Mouse (Mus musculus) spleen, adult 2 months (tissue): ENCODE data around the gene Wfdc9. TPM values are rescaled to one million over a fixed set of nuclear protein-coding genes. Genes with fewer than 3 reads are reported as not detected.
"Not testable (repeated sequence)": the region's sequence is repeated elsewhere in the genome, so short reads cannot be mapped to it uniquely, and the experiment has no call there.

Experiments used
- DNase-seq, 2 experiments: peaks; one replicate each; pipeline versions ENCODE4 v3.0.0 to v3.0.0-alpha.2; 2012 to 2021; ENCODE audit warnings: low spot score in 2 of 2, low read depth in 1 of 2
- H3K27ac ChIP-seq: fragments of 200-500 bp; 2 replicates; pipeline ENCODE4 v1.5.1; 2012; ENCODE audit warnings: low read length, inconsistent platforms; ENCODE audit not compliant: insufficient read depth
- H3K27me3 ChIP-seq: fragments of 200-500 bp; 2 replicates; pipeline ENCODE4 v1.6.1; 2012; ENCODE audit warnings: mild to moderate bottlenecking, moderate library complexity, low read length, inconsistent platforms; ENCODE audit not compliant: control insufficient read depth, insufficient read depth
- H3K36me3 ChIP-seq: fragments of 200-500 bp; 2 replicates; pipeline ENCODE4 v1.6.1; 2012; ENCODE audit warnings: mild to moderate bottlenecking, low read length, inconsistent platforms; ENCODE audit not compliant: control insufficient read depth, insufficient read depth
- H3K4me1 ChIP-seq: fragments of 200-500 bp; 2 replicates; pipeline ENCODE4 v1.6.1; 2011; ENCODE audit warnings: inconsistent platforms; ENCODE audit not compliant: control insufficient read depth, insufficient read depth, insufficient read length
- H3K4me3 ChIP-seq: fragments of 200-500 bp; 2 replicates; pipeline ENCODE4 v1.5.1; 2011; ENCODE audit warnings: mild to moderate bottlenecking, inconsistent platforms; ENCODE audit not compliant: insufficient read depth, insufficient read length; ENCODE audit errors: extremely low read depth
- CTCF ChIP-seq: fragments of 200-500 bp; IDR thresholded peaks from 2 replicates; pipeline ENCODE4 v1.5.1; 2011; ENCODE audit warnings: mild to moderate bottlenecking, inconsistent platforms; ENCODE audit not compliant: insufficient read depth, insufficient read length, insufficient replicate concordance; ENCODE audit errors: extremely low read depth
- POLR2A ChIP-seq: fragments of 200-500 bp; IDR thresholded peaks from 2 replicates; pipeline ENCODE4 v1.6.1; 2011; ENCODE audit warnings: low read depth, low read length, inconsistent platforms
- WGBS: fragments of 180-500 bp; shearing (Covaris S2); methylation state at CpG from one replicate; pipeline ENCODE4 v1.1.7; 2018; 5-methylcytosine and 5-hydroxymethylcytosine counted together
- polyA plus RNA-seq: library from polyadenylated mRNA; depleted of rRNA; stranded (reverse); fragments of >200 nt; gene quantifications from 2 replicates; pipeline ENCODE4 v1.2.3, GENCODE M21; 2012

The Wfdc9 gene
- polyA plus RNA-seq, 1 experiment, result not detected

DNA sequence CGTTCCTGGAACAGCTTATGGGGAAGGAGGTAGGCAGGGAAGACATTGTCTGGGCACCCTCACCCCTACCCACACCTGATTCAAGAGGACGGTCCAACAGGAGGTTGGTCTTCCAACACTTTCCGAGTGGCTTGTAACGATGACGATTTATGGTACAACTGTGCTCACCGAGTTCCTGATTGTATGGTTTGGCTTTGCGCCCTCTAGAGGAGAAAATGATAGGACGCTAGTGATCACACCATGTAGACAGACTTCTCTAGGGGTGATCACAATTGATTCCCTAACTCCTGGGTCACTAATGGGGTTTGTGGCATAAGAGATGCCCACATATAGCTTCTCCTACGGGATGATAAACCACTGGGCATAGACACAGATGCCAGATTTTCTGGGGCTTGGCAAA, 21.1 kb downstream of the Wfdc9 start:
- H3K4me1 ChIP-seq, result no peaks in the 10 kb centered on the region
- no peaks in the 10 kb centered on the region for H3K36me3 ChIP-seq
- no peak overlapping the region for H3K4me3 ChIP-seq
- TF ChIP-seq POLR2A, result no peak
- no peaks in the 10 kb centered on the region for H3K27me3 ChIP-seq
- H3K27ac ChIP-seq, result no peak overlapping the region
- 90% methylated on average over 9 of the region's 9 CpGs for WGBS
- no peak for DNase-seq

DNA sequence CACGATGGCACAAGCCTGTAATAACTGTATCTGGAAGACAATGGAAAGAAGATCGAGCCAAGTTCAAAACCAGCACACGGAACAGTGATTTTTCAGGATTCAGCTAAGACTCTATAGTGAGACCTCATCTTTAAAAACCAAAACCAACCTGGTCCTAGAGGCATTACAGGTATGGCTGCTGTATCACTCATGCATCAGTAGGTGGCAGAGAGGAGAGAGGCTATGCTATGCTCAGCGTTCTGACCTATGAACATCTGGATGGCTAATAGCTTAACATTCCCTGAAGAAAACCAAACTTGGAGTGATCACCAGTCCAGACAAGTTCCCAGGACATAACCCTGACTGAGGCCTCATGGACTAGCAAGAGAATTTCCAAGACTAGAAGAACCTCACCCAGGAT, 34.6 kb downstream of the Wfdc9 start:
- Histone ChIP-seq H3K36me3 (no peaks in the 10 kb centered on the region), H3K4me3 (no peak overlapping the region), H3K27me3 (no peaks in the 10 kb centered on the region), H3K4me1 (no peaks in the 10 kb centered on the region), H3K27ac (no peak overlapping the region)
- no peak for DNase-seq
- 65% methylated on average over 4 of the region's 4 CpGs for WGBS
- TF ChIP-seq CTCF (no peak), POLR2A (no peak)

DNA sequence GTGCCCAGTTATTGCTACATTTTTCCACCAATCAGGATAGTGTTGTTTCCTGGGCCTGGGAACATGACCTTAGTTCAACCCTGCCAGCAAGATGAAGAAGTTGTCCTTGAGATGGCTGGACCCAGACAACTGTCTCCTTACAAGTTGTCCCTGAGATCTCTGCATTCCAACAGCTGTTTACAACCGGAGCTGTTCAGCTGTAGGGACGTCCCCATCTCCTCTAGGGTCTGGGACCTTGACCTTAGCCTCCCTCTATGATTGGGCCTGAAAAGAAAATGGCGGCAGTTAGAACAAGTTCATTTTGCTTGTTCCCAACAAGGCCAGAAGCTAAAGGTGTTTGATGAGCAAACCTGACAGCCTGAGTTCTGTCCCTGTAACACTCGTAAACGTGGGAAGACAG, 37.3 kb downstream of the Wfdc9 start:
- no peak for DNase-seq
- Histone ChIP-seq H3K4me1 (no peaks in the 10 kb centered on the region), H3K36me3 (no peaks in the 10 kb centered on the region), H3K27me3 (no peaks in the 10 kb centered on the region), H3K27ac (no peak overlapping the region), H3K4me3 (no peak overlapping the region)
- WGBS, result 84% methylated on average over 5 of the region's 5 CpGs
- TF ChIP-seq POLR2A (no peak), CTCF (no peak)

DNA sequence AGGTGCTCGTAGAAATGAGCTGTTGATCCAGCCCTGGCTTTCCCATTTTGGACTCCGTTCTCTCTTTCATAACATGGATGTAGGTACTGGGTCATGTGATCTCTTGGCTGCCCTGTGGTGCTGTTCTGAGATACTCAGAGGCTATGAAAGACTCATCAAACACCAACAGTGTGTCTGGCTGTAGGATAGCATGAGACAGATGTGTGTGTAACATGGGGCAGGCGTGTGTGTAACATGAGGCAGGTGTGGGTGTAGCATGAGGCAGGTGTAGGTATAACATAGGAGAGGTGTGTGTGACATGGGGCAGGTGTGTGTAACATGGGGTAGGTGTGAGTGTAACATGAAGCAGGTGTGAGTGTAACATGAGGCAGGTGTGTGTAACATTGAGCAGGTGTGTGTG, 41.0 kb downstream of the Wfdc9 start:
- H3K4me1 ChIP-seq, result no peaks in the 10 kb centered on the region
- H3K4me3 ChIP-seq, result no peak overlapping the region
- H3K27ac ChIP-seq, result no peak overlapping the region
- DNase-seq, result no peak
- 83% methylated on average over 3 of the region's 3 CpGs for WGBS
- no peaks in the 10 kb centered on the region for H3K27me3 ChIP-seq
- no peaks in the 10 kb centered on the region for H3K36me3 ChIP-seq
- TF ChIP-seq POLR2A (no peak), CTCF (no peak)

DNA sequence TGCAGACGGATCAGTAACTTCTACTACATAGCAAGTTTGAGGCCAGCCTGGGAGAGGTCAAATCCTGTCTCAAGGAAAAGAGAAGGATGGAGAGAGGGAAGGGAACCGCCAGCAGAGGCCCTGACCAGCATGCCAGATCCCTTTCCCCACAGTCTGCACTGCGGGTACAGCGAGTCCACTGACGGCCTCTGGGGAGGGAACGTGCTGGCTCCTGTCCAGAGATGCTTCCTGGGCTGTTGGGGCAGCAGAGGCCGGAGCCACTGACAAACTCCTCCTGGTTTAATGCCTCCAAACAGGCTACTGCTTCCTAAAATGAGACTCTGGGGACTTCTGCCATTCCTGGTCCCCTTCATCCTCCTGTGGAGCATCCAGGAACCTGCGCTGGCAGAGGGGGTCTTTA, 42.9 kb downstream of the Wfdc9 start, which contains the start of the genes Wfdc6b and Wfdc8:
Wfdc6b (plus strand) TSS at position 52 of the 400 bp plus-strand sequence.
Wfdc8 (minus strand) TSS at position 156 of the 400 bp plus-strand sequence.
- not testable (repeated sequence) for H3K36me3 ChIP-seq, H3K4me1 ChIP-seq, H3K4me3 ChIP-seq, H3K27ac ChIP-seq, H3K27me3 ChIP-seq, DNase-seq
- 63% methylated on average over 8 of the region's 8 CpGs for WGBS

DNA sequence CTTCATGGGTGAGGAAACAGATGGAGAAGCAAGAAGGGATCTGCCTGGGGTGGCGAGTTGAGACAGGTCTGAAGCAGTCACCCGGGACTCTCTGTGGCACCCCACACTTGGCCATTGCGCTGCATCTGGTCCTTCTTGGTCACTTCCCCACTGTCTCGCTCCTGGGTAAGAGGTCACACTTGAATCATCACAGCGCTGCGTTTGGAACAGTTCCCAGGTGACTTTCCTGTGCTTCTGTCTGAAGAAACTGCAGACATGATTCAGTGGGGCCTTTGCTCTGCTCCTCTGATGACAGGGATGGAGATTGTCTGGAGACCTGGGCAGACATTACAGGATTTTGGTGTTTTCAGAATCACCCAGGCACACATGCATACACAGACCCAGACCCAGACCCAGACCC, 47.6 kb downstream of the Wfdc9 start:
- WGBS, result 66% methylated on average over 6 of the region's 6 CpGs
- H3K4me3 ChIP-seq, result no peak overlapping the region
- TF ChIP-seq POLR2A (no peak), CTCF (no peak)
- H3K27ac ChIP-seq, result no peak overlapping the region
- no peak for DNase-seq
- no peaks in the 10 kb centered on the region for H3K36me3 ChIP-seq
- no peaks in the 10 kb centered on the region for H3K27me3 ChIP-seq
- no peaks in the 10 kb centered on the region for H3K4me1 ChIP-seq

DNA sequence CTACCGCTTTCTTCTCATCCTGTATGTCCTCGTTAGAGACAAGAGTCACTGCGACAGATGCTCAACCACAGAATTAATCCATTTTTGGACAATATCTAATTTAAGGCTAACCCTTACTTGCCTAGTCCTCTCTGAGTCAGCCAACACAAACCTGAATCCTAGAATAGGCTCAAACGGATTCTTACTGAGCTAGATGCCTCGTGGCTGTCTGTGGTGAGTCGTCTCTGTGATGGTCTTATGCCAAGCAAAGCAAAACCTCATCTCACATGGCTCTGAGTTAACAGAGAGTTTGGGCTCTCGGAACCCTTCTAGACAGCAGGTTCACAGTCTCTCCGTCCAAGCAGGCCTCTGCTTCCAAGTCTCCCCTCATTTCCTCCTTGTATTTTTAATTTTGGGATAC, 52.0 kb downstream of the Wfdc9 start:
- Histone ChIP-seq H3K27ac (no peak overlapping the region), H3K4me1 (no peaks in the 10 kb centered on the region), H3K4me3 (no peak overlapping the region), H3K36me3 (no peaks in the 10 kb centered on the region), H3K27me3 (no peaks in the 10 kb centered on the region)
- WGBS, result 87% methylated on average over 8 of the region's 8 CpGs
- no peak for TF ChIP-seq CTCF
- no peak for TF ChIP-seq POLR2A
- DNase-seq, result no peak
